Mouse (Mus musculus): ENCODE results near the gene Stard3. TPM values are rescaled to one million over a fixed set of nuclear protein-coding genes. Genes with fewer than 3 reads are reported as not detected.

Gene Stard3
- polyA plus RNA-seq (2017; shearing (Covaris generic)): 64.0 TPM

GRCm38 (mm10) chr11:98358161-98359083 is at the start of gene Stard3:
TSS of gene Stard3 (plus strand) at chr11:98358368.

DNA sequence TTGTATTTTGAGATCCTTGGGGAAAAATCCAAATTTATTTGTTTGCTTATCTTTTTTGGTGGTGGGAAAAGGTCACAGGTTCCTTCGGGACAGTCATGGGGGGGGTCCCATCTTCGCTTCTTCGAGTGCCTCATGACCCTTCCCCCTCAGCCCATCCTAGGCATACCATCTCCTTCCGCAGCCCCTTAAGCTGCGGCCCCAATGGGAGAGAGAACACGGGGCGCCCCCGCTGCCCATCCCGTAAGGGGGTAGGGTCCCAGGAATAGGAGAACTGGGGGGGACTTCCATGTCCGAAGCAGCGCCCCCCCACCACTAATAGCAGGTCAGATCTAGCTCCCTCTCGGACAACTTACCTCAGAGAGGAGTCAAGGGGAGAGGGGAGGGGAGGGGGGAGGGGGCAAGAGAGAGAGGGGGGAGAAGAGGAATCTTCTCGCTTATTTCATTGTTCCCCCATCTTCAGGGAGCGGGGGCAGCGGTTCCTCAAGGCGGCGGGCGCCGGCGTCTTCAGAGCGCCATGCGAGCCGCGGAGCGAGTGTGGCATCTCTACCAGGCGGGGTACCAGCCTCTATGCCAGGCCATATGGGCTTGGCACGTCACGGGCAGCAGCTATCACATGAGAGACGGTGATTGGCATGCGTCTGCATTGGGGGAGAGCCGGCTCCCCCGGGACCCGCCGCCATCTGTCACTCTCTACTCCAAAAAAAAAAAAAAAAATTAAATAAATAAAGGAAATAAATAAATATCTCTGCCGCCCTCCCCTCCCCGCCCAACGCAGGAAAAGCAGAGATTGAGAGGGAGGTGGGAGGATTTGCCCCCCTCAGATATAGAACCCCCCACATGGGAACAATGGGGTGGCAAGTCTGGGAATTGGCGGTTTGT is 28.8 kb upstream of the Stard3 start, which contains the start of gene Neurod2:
Gene Neurod2 (minus strand): TSS at position 568 of the 879 bp plus-strand sequence.

DNA sequence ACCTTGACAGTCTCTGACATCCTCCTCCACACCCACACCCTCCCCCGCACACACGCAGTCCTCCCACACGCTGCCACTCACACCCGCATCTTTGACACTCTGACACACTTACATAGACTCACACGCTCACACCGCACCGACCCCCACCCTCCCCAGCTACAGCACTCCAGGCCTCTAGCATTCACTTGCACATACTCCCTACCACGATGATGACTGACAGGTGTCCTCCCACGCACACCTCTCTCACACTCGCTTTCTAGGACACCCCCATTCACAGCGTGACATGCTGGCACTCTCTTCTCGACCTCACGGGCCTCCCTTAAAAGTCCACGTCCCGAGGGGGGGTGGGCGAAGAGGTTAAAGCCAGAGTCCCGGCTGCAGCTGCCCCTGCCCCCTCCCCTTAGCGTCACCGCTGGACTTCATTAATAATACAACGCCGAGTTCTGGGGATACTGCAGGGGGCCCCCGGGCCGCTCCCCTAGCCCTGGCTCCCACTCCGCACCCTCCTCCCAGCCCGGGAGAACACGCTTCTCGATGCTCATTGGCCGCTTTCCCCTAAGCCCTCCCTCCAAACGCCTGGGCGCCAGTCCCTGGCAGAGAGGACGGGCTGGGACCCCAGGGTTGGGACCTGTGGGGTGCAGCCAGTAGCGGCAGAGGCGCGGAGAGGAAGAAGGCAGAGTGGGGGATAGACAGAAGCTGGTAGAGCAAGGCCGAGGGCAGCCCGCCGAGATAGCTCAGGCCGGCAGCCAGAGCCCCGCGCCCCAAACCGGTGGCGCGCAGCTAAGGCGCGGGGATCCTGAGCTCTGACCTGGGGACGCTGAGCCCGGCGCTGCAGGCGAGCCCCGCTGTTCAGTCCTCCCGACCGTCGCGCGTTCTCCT is 9.8 kb upstream of the Stard3 start, which contains the start of gene Ppp1r1b:
Gene Ppp1r1b (plus strand): TSS at position 322 of the 879 bp plus-strand sequence.

DNA sequence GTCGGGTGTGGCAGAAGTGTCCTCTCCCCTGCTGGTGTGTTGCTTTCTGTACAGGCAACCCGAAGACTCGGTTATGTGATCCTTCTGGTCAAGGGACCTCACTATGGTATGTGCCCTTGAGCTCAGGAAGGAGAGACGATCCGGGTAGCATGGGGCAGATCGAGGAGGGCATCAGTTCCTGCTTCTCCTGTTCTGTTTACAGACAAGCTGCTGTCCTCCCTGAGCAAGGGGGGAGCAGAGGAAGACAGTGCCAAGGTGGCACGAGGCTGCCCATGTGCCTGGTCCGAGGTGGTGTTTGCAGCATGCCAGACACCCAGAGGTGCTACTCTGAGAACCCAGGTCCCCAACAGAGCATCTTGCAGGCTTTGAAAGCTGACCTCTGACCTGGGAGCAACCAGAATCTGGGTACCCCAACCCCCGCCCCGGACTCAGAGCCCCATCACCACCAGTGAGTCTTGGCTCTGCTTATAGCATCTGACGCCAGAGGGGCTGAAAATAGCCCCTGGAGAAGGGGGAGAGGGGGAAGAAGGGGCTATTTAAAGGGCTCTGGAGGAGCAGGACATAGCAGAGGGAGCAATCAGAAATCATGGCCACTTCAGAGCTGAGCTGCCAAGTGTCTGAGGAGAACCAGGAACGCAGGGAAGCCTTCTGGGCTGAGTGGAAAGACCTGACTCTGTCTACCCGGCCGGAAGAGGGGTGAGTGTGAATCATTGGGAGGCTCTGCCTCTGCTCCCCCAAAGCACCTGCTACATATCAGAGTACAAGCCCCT is 25.3 kb downstream of the Stard3 start, which contains the start of gene Tcap:
Gene Tcap (plus strand): TSS at position 551 of the 770 bp plus-strand sequence.

DNA sequence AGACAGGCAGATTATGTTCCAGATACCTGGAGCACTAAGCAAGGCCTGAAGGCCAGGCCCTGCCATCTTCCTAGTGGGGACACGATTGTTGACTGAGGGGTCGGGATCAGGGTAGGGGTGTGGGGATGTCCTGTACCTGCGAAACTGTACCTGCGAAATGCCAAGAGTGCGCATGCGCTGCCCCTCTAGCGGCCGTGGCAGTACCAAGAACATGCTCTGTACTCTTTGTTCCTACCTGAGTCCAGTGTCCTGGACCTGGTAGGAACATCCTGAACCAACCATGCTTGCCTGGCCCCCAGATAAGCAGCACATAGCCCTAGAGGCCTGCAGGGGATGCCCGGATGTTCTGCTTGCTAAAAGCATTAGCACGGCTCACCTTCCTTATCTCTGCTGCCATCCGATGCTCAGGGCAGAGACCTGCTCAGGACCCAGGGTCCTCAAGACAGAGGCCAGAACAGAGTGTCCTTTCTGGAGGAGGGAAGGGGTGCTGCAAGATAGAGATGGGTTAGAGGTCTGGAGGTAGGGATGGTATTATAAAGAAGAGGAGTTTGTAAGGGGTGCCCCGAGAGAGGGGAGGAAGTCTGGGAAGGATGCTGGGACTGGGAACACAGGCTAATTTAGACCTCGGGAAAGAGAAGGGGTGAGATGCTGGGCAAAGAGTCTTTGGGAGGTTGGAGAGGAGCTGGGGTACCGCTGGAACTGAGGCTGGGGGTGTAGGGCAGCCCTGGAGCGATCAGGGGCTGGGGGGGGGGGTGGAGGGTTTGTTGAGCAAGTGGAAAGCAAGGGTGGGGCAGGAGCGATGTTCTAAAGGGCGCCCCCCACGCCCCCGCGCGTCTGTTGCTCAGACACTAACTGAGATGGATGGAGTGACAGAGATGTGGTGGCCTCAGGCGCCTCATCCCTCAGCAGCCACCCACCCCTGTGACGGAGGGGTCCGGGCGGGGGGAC is 27.7 kb downstream of the Stard3 start, which contains the start of gene Pnmt:
Gene Pnmt (plus strand): TSS at position 813 of the 948 bp plus-strand sequence.

DNA sequence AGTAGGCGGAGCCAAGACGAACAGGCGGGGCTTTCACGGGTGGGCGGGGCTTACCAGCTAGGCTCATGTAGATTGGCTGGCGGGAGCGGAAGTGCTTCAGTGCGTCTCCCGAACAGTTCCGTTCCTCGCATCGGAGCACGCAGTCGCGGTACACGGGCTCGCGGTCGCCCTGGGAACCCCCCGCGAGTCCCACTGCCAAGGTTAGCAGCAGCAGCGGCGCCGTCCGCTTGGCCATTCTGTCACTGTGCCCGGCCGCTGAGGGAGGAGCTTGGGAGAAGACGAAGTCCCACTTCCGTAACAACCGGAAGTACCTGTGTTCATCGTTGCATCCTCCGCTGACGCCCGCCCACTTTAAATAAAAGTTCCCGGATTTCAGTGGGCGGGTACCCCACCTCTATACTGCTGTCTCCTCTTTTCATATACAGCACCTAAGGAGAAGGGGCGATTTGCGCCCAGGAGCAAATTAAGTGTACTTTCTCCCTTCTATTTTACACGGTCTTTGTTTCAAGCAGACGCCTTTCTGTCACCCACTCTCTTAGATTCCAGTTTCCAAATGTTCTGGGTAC is 42.1 kb downstream of the Stard3 start, which contains the start of gene Pgap3:
Gene Pgap3 (minus strand): TSS at position 330 of the 566 bp plus-strand sequence.

GRCm38 (mm10) chr11:98412273-98412796 is 54.2 kb downstream of the Stard3 start, which contains the start of gene Erbb2:
TSS of gene Erbb2 (plus strand) at chr11:98412470.

Other genes starting within 250 kb of the Stard3 start
- gene Fbxl20, start 208.0 kb upstream of the Stard3 start, polyA plus RNA-seq (2017; shearing (Covaris generic)): 42.0 TPM
- 41.4 TPM for gene Med1, start 165.1 kb upstream of the Stard3 start, polyA plus RNA-seq (2017; shearing (Covaris generic))
- gene Cdk12, start 155.3 kb upstream of the Stard3 start, polyA plus RNA-seq (2017; shearing (Covaris generic)): 21.1 TPM
- gene Neurod2, start 28.7 kb upstream of the Stard3 start, polyA plus RNA-seq (2017; shearing (Covaris generic)): 0.13 TPM
- gene Ppp1r1b, start 10.0 kb upstream of the Stard3 start, polyA plus RNA-seq (2017; shearing (Covaris generic)): not detected
- gene Tcap, start 25.4 kb downstream of the Stard3 start, polyA plus RNA-seq (2017; shearing (Covaris generic)): 0.25 TPM
- gene Pnmt, start 28.1 kb downstream of the Stard3 start, polyA plus RNA-seq (2017; shearing (Covaris generic)): not detected
- gene Pgap3, start 42.1 kb downstream of the Stard3 start, polyA plus RNA-seq (2017; shearing (Covaris generic)): 12.2 TPM
- 0.22 TPM for gene Erbb2, start 54.1 kb downstream of the Stard3 start, polyA plus RNA-seq (2017; shearing (Covaris generic))
- 166 TPM for gene Mien1, start 80.6 kb downstream of the Stard3 start, polyA plus RNA-seq (2017; shearing (Covaris generic))
- 5.1 TPM for gene Grb7, start 88.0 kb downstream of the Stard3 start, polyA plus RNA-seq (2017; shearing (Covaris generic))
- 94.7 TPM for gene Ikzf3, start 187.7 kb downstream of the Stard3 start, polyA plus RNA-seq (2017; shearing (Covaris generic))
- gene Zpbp2, start 192.7 kb downstream of the Stard3 start, polyA plus RNA-seq (2017; shearing (Covaris generic)): 5.4 TPM
- gene Ormdl3, start 229.0 kb downstream of the Stard3 start, polyA plus RNA-seq (2017; shearing (Covaris generic)): 58.5 TPM
- gene Lrrc3c, start 239.9 kb downstream of the Stard3 start, polyA plus RNA-seq (2017; shearing (Covaris generic)): not detected

Data from CD4-positive, CD25-positive, alpha-beta regulatory T cell (primary cell).